Mouse (Mus musculus) adrenal gland, adult 2 months (tissue): ENCODE results near the gene Azgp1. TPM values are rescaled to one million over a fixed set of nuclear protein-coding genes. Genes with fewer than 3 reads are reported as not detected.
A peak's percentile ranks its signal among the peaks of the same experiment; 100 is the strongest.
"Not testable (repeated sequence)": the region's sequence is repeated elsewhere in the genome, so short reads cannot be mapped to it uniquely, and the experiment has no call there.

Source experiments
- DNase-seq: peaks from one replicate; pipeline ENCODE4 v3.0.0; 2021
- long read RNA-seq: library from polyadenylated mRNA; stranded (forward); transcript quantifications from one replicate; pipeline ENCODE4 v2.0.0, GENCODE M21; 2021
- polyA plus RNA-seq: library from polyadenylated mRNA; depleted of rRNA; stranded (reverse); fragments of >200 nt; gene quantifications from 2 replicates; pipeline ENCODE4 v1.2.3, GENCODE M21; 2012; rRNA removed
- total RNA-seq, 2 experiments: library from RNA; stranded (reverse); gene quantifications; 2 replicates each; pipeline ENCODE4 v1.2.3; 2021

Gene Azgp1
- total RNA-seq, result 1 to 10 TPM in 1 of 2 experiments, under 1 TPM in 1; 0.83 to 4.2 TPM
- polyA plus RNA-seq, result 0.18 and 0.72 TPM in 2 replicates
- long read RNA-seq, result 0 reads

DNA sequence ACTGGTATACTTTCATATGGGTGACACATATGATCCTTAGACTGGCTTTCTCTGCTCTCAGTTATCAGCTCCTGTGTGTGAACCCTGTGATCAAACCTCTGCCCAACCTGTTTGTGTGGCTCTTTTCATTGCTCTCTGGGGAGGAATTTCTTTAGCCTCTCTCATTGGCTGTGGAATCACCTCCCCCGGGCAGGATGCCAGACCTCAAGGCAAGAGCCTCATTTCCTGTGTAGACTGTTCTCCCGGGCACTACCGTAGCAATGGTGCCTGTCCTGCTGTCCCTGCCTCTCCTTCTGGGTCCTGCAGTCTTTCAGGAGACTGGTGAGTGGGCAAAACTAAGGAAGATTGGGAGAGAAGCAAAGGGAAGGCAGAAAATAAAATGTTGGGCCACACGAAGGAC, at the start of gene Azgp1:
Azgp1 (plus strand) TSS at position 221 of the 400 bp plus-strand sequence.
- peak; percentile 39 for DNase-seq

DNA sequence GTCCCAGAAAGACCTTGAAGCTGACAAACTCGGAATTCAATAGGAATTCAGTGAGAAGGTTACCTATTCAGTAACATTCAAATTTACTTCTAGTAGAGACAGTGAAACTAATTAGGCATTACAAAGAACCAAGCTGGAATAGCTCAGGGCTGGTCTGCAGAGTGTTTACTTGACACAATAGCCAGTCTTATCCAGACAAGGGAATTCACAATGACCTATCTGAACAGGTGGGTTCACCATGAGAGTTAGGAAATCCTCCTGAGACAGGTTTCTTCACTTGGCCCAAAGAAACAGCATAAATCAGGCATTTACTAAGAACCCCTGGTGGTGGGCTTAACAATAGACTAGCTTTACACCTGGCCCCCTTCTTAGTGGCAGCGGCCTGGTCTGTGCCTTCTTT, 47.4 kb upstream of the Azgp1 start:
- DNase-seq, result not testable (repeated sequence)

DNA sequence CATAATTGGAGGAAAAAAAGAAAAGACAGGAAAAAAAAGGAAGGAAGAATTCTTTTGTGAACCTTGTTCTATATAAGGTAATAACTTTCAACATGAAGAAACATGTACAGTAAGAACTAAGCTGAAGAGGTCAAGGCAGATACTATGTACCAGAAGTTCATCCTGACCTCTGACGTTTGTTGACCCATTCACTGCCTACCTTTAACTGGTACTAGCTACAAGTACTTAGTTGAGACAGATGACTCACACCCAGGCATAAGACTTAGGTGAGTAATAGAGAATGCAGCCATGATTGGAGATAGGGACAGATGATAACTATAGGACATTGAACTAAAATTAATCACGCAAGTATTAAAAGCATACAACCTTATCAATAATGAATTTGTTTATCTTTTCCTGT, 44.8 kb upstream of the Azgp1 start:
- DNase-seq, result no peak

DNA sequence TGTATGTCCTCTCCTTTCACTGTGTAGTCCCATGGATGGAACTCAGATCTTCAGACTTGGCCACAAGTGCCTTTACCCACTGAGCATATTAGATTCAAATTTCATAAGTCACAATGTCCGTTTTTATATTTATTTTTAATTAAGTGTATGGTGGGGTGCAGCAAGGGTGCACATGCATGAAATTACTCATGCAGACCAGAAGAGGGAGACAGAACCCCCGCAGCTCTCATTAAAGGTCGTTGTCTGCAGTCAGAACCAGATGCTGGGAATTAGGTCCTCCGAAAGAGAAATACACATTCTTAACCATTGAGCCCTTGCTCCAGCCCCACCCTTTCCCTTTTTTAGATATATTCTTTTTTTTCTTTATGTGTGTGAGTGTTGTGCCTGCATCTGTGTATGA, 44.1 kb upstream of the Azgp1 start:
- no peak for DNase-seq

DNA sequence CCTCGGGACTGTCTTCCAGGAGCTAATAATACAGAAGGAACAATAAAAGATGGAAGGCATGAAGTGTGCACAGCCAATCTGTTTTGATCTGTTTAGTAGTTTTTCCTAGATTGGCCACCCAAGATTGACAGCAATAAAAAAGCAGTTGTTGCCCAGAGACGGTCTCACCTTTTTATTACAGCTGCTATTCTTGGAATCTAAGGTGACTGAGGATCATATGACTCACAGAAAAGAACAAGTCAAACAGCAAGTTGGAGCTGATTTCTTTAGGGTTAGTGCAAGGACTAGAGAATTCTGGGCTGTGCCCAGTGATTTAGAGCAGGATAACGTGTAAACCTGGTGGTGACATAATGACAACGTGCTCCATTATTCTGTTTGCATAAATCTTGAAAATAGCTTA, 40.4 kb upstream of the Azgp1 start:
- no peak for DNase-seq

DNA sequence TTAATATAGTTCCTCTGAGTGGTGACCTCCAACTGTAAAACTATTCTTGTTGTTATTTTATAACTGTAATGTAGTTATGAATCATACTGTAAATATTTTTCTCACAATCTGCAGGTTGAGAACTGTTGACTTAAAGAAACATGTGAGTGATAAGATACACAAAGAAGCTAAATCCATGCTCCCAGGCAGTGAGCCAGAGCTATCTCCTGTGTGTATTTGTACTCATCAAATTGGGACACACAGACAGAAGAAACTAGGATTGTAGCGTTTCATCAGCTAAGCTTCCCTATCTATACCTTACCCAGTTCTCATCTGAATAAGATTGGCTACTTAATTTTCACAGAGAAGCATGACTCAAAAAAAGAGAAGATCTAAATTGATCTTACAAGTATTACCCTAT, 38.2 kb upstream of the Azgp1 start:
- no peak for DNase-seq

DNA sequence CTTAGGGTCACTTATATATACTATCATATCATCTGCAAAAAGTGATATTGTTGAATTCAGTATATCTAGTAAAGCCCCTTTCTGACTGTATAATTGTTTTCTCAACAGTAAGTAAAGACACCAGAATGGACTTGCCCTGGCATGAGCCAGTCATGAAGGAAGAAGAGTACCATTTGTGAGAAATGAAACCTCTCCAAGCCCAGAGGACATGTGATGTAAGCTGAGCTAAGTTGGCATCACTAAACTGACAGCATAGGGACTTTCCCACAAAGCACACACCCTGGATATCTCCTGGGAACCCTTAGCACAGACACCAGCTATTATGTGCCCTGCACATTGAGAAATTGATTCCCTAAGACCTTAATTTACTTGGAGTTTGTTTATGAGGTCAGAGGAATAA, 34.0 kb upstream of the Azgp1 start:
- DNase-seq, result no peak

DNA sequence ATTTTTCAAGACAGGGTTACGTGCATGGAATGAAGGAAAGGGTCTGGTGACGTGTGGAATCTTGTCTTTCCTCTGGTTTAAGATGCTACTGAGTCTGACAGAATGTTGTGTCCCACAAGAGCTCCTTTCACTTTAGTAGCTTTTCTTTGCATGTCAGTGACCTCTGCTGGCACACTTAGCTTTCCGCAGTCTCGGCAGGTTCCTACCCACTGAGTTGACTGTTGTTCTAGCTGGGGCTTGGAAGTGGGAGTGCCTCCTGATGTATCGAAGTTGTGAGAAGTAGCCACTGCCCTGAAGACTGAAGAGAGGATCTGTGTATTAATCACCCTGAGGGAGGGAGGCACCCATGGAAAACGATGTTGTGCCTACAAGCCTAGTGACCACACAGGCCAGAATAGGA, 30.1 kb upstream of the Azgp1 start:
- DNase-seq, result peak; percentile 8

DNA sequence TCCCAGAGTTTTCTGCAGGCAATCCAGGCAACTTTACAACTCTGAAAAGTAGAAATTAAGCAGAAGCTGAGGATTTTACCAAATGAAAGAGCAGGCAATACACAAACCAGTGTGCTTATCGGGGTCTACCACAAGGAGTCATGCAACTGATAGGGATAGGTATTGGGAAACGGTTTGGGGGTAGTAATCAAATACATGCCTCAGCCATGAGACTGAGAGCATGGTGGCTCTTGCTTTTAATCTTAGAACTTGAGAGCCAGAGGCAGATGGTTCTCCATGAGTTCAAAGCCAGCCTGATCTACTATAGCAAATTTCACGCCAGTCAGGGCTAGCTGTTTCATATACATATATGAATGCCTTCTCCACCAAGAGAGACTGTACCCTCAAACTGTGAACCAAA, 24.9 kb upstream of the Azgp1 start:
- no peak for DNase-seq

DNA sequence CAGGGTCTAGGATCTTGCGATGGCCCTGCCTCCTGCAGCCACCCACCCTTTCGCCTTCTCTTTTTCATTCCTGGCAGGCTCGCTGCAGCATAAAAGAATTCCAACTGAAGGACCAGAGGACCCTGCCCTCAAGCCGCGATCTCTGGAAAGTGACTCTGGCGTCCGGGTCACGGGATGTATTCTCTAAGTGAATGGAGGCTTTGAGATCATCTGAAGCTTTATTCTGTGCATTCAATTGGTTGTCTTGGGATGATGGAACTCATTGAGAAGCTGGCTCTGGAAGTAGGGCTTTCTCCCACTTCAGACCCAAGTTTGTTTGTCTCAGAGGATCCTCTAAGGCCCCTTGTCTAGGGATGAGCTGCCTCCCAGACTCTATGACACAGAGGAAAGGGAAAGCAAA, 18.4 kb upstream of the Azgp1 start, which contains the start of gene Gjc3:
Gjc3 (minus strand) TSS at position 154 of the 400 bp plus-strand sequence.
- DNase-seq, result no peak

DNA sequence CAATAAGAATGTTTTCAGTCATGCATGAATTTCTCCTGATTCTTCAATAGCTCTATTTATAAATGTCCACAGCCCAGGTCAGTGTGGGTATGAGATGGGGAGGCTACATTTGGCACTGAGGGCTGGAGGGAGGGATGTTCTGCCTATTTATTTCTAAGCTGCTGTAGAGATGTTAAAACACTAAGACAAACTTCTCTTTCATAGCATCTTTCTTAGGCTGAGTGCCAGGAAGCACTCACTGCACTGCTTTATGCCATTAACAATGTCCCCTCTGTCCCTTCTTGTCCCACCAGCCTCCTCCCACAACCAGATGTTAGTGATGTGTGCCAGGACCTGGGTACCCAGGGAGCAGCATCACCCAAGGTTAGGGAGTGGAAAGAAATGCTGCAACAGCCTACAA, 14.8 kb upstream of the Azgp1 start:
- DNase-seq, result no peak

DNA sequence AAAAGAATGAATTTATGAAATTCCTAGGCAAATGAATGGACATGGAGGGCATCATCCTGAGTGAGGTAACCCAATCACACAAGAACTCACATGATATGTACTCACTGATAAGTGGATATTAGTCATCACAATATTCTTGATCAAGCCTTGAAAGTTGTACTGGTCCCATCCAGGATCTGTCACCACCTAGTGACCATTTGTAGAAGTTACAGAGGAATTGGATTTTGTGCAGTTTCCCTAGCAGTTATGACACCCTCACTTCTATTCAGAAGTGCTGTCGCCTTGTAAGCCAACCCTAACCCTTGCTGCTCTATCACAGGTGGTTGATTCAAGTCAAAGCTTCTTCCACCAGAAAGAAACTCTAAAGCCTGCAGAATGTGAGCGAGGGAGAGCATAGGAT, 8.2 kb upstream of the Azgp1 start:
- no peak for DNase-seq

DNA sequence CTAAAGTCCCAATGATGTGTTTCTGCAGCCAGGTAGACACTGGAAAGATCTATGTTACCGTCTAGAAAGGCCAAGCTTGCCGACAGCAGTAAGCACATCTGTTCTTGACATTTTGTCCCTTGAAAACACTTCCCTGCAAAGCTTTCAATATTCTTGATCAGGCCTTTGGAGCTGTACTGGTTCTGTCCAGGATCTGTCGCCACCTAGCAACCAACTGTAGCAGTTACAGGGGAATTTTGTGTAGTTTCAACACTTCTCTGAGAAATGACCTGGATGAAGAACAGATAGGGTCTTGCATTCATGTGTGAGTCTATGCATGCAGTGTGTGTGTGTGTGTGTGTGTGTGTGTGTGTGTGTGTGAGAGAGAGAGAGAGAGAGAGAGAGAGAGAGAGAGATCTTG, 7.6 kb upstream of the Azgp1 start:
- DNase-seq, result no peak

DNA sequence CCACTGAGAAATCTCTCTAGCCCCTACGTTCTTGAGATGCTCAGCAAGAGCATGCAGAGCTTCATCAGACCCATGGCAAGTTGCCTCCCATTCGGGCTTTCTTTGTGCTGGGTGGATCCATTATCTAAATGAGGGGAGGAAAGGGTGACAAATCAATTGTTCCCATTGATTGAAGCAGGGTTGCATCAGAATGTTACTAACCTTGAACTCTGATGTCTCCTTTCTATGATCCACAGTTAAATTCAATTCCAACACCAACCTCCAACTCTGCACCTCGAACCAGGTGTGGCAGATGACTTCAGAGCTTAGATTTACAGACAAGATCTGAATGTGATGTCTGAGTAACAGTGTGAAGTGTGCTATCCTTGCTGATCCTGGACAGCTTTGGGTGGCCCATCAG, 6.6 kb upstream of the Azgp1 start:
- no peak for DNase-seq

DNA sequence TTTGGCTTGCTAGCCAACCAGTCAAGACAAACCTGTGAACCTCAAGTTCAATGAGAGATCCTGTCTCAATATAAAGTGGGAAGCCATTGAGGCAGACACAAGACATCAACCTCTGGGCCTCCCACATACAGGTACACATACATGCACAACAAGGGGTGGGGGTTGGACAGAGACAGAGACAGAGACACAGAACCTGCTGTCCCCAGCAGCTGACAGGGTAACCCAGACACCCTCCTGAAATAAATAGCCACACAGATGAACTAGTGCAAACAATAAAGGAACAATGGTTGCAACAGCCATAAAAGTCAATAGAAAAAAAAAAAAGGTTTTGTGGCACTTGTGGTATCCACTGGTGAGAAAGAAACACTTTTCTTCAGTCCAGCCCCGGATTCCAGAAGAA, 5.9 kb upstream of the Azgp1 start:
- DNase-seq, result no peak

DNA sequence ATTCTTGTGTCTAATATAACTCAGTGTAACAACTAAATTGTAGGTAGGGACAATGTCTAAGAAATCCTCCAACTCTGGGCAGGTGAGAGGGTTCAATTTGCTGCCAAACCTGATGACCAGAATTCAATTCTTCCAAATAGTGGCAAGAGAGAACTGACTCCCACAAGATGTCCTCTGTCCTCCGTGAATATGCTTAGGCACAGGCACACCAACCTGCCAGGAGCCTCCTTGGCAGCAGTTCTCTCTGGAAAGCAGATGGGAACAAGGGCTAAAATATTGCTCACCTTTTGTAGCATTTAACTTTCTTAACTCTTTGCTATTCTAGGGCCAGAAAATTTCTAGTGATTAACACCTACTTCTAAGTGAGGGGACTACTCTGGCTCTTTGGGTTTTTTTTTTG, 4.0 kb upstream of the Azgp1 start:
- DNase-seq, result no peak

DNA sequence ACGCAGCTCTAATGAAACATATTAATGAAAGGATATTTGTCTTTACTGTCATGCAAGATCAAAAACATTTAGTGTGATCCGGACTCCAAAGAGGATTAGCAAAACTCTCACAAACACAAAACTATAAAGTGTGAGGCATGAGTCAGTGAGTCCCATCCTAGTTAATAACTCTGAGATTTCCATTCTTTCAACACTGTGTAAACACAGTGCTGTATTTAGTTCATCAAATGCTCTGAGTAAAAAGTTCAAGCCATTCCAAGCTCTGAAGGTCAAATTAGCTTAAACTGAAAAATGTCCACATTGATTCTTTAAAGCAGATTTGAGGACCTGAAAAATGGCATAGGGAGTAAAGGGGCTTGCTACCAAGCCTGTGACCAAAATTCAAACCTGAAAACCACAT, 2.2 kb upstream of the Azgp1 start:
- no peak for DNase-seq

DNA sequence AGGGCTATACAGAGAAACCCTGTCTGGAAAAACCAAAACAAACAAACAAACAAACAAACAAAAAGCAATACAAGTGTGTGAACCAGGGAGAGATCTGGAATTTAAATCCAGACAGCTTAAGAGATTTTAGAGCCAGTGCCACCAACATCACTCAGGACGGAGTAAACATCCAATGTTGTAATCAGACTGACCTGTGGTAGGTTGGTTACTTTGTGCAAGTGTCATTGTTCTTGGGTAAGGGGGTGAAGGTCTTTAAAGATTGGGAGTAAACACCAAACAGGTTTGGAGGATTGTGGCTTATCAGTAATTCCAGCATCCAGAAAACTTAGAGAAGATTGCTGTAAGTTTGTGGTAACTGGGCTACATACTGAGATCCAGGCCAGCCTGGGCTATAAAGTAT, 5.0 kb downstream of the Azgp1 start:
- no peak for DNase-seq

DNA sequence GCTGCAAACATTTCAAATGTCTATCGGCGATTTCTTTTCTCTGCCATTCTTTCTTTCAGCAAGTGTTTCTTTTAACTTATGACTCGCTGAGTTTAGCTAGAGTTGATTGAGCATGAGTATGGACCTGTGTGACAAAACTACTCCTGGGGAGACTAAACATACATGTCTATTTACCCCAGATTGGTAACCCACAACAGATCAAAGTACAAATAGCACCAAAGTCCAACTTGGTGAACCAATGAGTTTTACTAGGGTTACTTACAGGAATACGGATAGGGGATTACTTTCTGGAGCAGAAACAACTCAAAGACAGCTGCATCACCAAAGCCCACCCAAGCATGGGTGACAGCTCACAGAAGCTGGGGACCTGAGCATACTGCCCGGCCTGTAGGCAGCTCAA, 28.1 kb downstream of the Azgp1 start:
- no peak for DNase-seq

DNA sequence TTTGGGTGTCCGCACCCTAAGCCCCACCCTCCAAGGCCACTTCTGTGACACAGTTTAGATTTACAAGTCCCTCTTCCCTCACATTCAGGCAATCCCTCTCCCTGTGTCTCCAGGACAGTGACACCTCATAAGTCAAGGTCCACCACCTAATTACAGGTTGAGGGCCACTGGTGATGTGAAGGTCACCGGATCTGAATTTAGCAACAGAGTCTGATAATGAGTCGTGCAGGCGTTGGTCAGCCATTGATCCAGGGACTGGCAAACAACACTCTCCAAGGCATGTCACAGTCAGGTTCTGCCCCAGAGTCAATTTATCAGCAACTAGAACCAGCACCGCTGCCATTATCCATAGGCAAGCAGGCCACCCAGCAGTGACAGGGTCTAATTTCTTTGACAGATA, 31.1 kb downstream of the Azgp1 start:
- no peak for DNase-seq

DNA sequence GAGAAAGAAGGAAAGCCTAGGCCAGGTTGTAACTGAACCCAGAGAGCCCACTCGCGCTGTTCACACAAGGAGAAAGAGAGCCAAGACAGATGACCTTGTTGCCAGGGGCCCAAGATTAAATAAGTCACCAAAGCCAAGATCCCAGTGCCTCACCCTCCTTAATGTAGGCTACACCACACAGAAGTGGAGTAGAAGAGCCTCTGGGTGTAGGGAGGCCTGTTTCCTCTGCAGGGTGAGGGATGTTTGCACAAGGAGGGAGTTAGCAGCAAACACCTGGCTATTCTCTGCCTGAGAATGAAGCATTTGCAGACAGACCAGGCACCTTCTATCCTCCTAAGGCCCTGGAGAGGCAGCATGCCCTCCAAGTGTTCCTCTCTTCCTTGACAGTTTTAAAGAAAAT, 35.2 kb downstream of the Azgp1 start:
- no peak for DNase-seq

DNA sequence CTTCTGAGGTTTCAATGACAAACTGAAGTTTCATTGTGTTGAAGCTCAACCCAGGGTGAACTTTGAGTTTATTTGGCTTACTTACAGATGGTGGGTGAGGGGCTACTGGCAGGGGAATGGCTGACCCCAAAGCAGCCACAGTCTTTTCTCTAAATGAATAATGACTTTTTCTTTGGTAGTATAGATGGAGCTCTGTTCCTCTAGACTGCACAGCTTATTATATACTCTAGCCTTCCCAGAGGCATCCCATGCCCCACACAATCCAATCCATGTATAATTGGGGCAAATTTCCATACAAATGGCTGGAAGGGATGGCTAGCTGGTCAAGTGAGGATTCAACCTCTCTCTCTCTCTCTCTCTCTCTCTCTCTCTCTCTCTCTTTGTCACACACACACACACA, 35.7 kb downstream of the Azgp1 start:
- DNase-seq, result no peak

DNA sequence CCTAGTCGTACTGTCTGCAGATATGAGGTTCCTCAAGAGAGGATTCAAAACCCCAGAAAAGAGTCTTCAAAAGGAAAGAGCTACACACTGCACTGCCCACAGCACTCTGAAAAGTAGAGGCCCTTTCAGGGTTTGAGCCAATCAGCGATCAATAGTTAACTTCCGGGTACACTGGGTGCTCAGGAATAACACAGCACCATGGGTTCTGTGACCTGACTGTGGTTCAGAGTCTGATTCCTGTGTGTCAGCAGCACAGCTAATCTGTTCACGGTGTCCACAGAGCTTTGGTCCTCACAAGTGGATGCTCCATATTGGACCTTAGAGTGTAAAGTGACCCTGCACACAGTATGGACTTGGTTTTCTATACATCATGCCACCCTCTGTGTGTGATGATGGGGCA, 38.3 kb downstream of the Azgp1 start:
- not testable (repeated sequence) for DNase-seq

DNA sequence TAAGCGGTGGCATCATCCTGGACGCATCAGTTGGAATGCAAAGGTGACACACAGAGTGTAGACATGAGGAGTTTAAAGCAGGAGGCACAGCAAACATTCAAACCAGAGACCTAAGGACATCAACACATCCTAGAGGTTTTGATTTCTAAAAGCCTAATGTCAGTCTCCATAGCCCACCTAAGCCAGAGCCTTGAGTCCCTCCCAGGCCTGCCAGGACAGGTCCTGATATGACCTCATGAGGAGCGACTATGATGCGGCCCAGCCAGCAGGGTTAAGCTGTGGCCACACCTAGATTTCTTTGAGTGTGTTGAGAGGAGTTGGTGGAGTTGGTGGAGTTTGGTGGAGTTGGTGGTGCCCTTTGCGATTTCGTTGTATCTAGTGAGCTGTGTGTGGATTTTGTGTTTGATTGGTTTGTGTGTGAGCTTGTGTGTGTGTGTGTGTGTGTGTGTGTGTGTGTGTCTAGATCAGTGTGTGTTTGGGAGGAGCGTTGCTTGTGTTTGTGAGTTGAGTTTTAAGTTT, 39.7 kb downstream of the Azgp1 start, which contains the start of the genes Smok3a and Smok3b:
Smok3a (plus strand) TSS at position 301 of the 519 bp plus-strand sequence.
Smok3b (plus strand) TSS at position 469 of the 519 bp plus-strand sequence.
- DNase-seq, result not testable (repeated sequence)
